Mouse (Mus musculus): ENCODE measurements around the gene Mgll. TPM values are rescaled to one million over a fixed set of nuclear protein-coding genes. Genes with fewer than 3 reads are reported as not detected.

Mgll gene
- polyA plus RNA-seq, 1 experiment, result 19.9 TPM

DNA sequence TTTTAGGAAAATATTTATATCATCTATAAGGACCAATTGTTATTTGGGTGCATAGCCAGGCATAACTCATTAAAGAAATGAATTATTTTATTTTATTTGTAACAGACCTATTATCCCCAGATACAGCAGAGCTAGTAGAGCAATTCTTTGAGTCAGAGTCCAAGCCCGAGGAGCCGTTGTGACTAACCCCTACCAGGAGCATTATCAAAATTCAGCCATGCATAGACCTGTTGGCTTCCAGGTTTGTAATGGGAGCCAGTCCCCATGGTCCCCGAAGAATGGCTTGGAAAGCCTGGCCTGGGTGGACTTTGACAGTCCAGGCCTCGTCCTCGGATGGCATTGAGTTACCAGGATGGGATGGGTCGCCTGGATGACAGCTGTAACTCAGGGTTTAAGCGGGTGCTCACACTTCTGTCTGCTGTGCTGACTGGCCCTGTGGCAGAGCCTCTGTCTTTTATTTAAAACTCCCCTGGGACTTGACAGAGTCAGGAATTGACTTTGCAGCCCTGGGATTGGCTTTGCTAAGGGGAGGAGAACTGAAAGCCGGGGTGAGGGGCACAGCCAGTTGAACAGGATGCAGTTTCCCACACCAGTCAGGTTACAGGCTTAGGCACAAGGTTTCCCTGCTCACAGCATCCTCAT is 54.0 kb downstream of the Mgll start:
- no peak overlapping the region for H3K27ac ChIP-seq (ENCODE audit: insufficient read depth, low read length)
- no peak overlapping the region for H3K4me3 ChIP-seq (ENCODE audit: insufficient read depth, low read length)
- TF ChIP-seq CTCF (IDR thresholded peaks at IDR 0.05; ENCODE audit: borderline replicate concordance, insufficient read depth, low read length) (no peak), POLR2A (IDR thresholded peaks at IDR 0.05; ENCODE audit: low read depth, low read length) (no peak)
- peaks cover 11% of the 10 kb centered on the region for H3K4me1 ChIP-seq (ENCODE audit: control insufficient read depth, insufficient read depth, low read length)

GRCm38 (mm10) chr6:88779755-88780154 is 55.5 kb downstream of the Mgll start:
- Histone ChIP-seq H3K27ac (ENCODE audit: insufficient read depth, low read length) (no peak overlapping the region), H3K4me3 (ENCODE audit: insufficient read depth, low read length) (no peak overlapping the region), H3K4me1 (ENCODE audit: control insufficient read depth, insufficient read depth, low read length) (peaks cover 3% of the 10 kb centered on the region)
- TF ChIP-seq POLR2A (IDR thresholded peaks at IDR 0.05; ENCODE audit: low read depth, low read length), result no peak
- TF ChIP-seq CTCF (IDR thresholded peaks at IDR 0.05; ENCODE audit: borderline replicate concordance, insufficient read depth, low read length), result no peak

GRCm38 (mm10) chr6:88781919-88782318 is 57.7 kb downstream of the Mgll start:
- TF ChIP-seq CTCF (IDR thresholded peaks at IDR 0.05; ENCODE audit: borderline replicate concordance, insufficient read depth, low read length), result no peak
- TF ChIP-seq POLR2A (IDR thresholded peaks at IDR 0.05; ENCODE audit: low read depth, low read length), result no peak
- Histone ChIP-seq H3K4me1 (ENCODE audit: control insufficient read depth, insufficient read depth, low read length) (no peaks in the 10 kb centered on the region), H3K27ac (ENCODE audit: insufficient read depth, low read length) (no peak overlapping the region), H3K4me3 (ENCODE audit: insufficient read depth, low read length) (no peak overlapping the region)

GRCm38 (mm10) chr6:88782981-88783397 is 58.8 kb downstream of the Mgll start:
- no peaks in the 10 kb centered on the region; the same call in 1 of the 2 replicates for H3K4me1 ChIP-seq (ENCODE audit: control insufficient read depth, insufficient read depth, low read length)
- no peak overlapping the region for H3K27ac ChIP-seq (ENCODE audit: insufficient read depth, low read length)
- TF ChIP-seq CTCF (IDR thresholded peaks at IDR 0.05; ENCODE audit: borderline replicate concordance, insufficient read depth, low read length) (no peak), POLR2A (IDR thresholded peaks at IDR 0.05; ENCODE audit: low read depth, low read length) (no peak)
- H3K4me3 ChIP-seq (ENCODE audit: insufficient read depth, low read length), result no peak overlapping the region

GRCm38 (mm10) chr6:88784691-88785173 is 60.5 kb downstream of the Mgll start:
- no peak for TF ChIP-seq POLR2A (IDR thresholded peaks at IDR 0.05; ENCODE audit: low read depth, low read length)
- no peak for TF ChIP-seq CTCF (IDR thresholded peaks at IDR 0.05; ENCODE audit: borderline replicate concordance, insufficient read depth, low read length)
- Histone ChIP-seq H3K27ac (ENCODE audit: insufficient read depth, low read length) (no peak overlapping the region), H3K4me3 (ENCODE audit: insufficient read depth, low read length) (no peak overlapping the region), H3K4me1 (ENCODE audit: control insufficient read depth, insufficient read depth, low read length) (no peaks in the 10 kb centered on the region; the same call in 1 of the 2 replicates)

GRCm38 (mm10) chr6:88785331-88785730 is 61.1 kb downstream of the Mgll start:
- H3K4me1 ChIP-seq (ENCODE audit: control insufficient read depth, insufficient read depth, low read length), result no peaks in the 10 kb centered on the region; the same call in 1 of the 2 replicates

GRCm38 (mm10) chr6:88785781-88786542 is 61.8 kb downstream of the Mgll start:
- no peak overlapping the region for H3K27ac ChIP-seq (ENCODE audit: insufficient read depth, low read length)
- no peak overlapping the region for H3K4me3 ChIP-seq (ENCODE audit: insufficient read depth, low read length)
- no peak for TF ChIP-seq CTCF (IDR thresholded peaks at IDR 0.05; ENCODE audit: borderline replicate concordance, insufficient read depth, low read length)
- H3K4me1 ChIP-seq (ENCODE audit: control insufficient read depth, insufficient read depth, low read length), result no peaks in the 10 kb centered on the region; the same call in 1 of the 2 replicates

More at GRCm38 (mm10) chr6:88785331-88785730, 61.1 kb downstream of the Mgll start:
- Histone ChIP-seq H3K4me3 (ENCODE audit: insufficient read depth, low read length) (no peak overlapping the region), H3K27ac (ENCODE audit: insufficient read depth, low read length) (no peak overlapping the region)
- no peak for TF ChIP-seq CTCF (IDR thresholded peaks at IDR 0.05; ENCODE audit: borderline replicate concordance, insufficient read depth, low read length)
- no peak for TF ChIP-seq POLR2A (IDR thresholded peaks at IDR 0.05; ENCODE audit: low read depth, low read length)

- TF ChIP-seq CTCF (IDR thresholded peaks at IDR 0.05; ENCODE audit: borderline replicate concordance, insufficient read depth, low read length) (no peak), POLR2A (IDR thresholded peaks at IDR 0.05; ENCODE audit: low read depth, low read length) (no peak)
- Histone ChIP-seq H3K4me3 (ENCODE audit: insufficient read depth, low read length) (no peak overlapping the region), H3K27ac (ENCODE audit: insufficient read depth, low read length) (peak overlapping the region; percentile 6; the same call in 1 of the 2 replicates), H3K4me1 (ENCODE audit: control insufficient read depth, insufficient read depth, low read length) (no peaks in the 10 kb centered on the region; the same call in 1 of the 2 replicates)
These were observed 62.7 kb downstream of the Mgll start for GRCm38 (mm10) chr6:88786732-88787445.

DNA sequence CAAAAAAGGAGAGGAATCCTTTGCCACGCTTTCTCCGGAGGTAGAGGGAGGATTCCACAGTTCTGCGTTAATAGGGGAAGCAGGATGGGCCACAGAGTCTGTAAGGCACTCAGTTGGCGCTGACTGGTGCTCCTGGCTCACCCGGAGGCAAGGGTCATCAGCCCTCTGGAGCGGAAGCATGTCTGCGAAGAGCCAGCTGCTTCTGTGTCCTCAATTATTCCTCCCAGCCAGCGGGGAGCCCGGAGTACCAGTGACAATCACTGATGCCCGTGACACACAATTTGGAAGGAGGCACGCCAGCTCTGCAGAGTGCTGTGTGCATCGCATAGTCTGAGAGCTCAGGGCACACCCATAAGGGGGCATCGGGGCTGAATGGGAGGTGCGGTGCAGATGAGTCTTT is 63.3 kb downstream of the Mgll start:
- Histone ChIP-seq H3K27ac (ENCODE audit: insufficient read depth, low read length) (peak overlapping the region; percentile 44), H3K4me3 (ENCODE audit: insufficient read depth, low read length) (no peak overlapping the region), H3K4me1 (ENCODE audit: control insufficient read depth, insufficient read depth, low read length) (no peaks in the 10 kb centered on the region; the same call in 1 of the 2 replicates)
- TF ChIP-seq CTCF (IDR thresholded peaks at IDR 0.05; ENCODE audit: borderline replicate concordance, insufficient read depth, low read length), result no peak
